In genomic region chr1:34304227-34304626, GRCm38 (mm10) we compare ENCODE assay signal across 12 mouse cellular contexts.
"Had no signal": no experiment of that assay in that cellular context is flagged by ENCODE, and none has a peak within 500 bp of the region (broad histone marks: within the 10 kb centered on the region; RNA-seq: fewer than 3 reads in every experiment).

No protein-coding gene starts in this region.

- H3K4me3 ChIP-seq: kidney, embryonic 15.5 days; left cerebral cortex, adult 2 months; liver, embryonic 13.5 days; lung, embryonic 15.5 days; midbrain, embryonic 12.5 days; stomach, embryonic 15.5 days had no signal

- H3K9ac ChIP-seq: kidney, embryonic 15.5 days; liver, embryonic 13.5 days; liver, postnatal 0 days; lung, embryonic 15.5 days; midbrain, embryonic 12.5 days; stomach, embryonic 15.5 days had no signal

- DNase-seq: kidney, postnatal 14 days; liver; liver, embryonic 13.5 days; liver, postnatal 0 days; lung, postnatal 14 days; right cerebral cortex, postnatal 14 days; thymus, postnatal 36 days had no signal

- H3K9me3 ChIP-seq: kidney, embryonic 15.5 days; liver, embryonic 13.5 days; lung, embryonic 15.5 days; midbrain, embryonic 12.5 days; stomach, embryonic 15.5 days had no signal

- ATAC-seq: liver, postnatal 0 days had no signal

- H3K4me2 ChIP-seq: kidney, embryonic 15.5 days; liver, embryonic 13.5 days; lung, embryonic 15.5 days; midbrain, embryonic 12.5 days; stomach, embryonic 15.5 days had no signal

- H3K27ac ChIP-seq: kidney, embryonic 15.5 days; left cerebral cortex, adult 2 months; liver, embryonic 13.5 days; lung, embryonic 15.5 days; midbrain, embryonic 12.5 days; stomach, embryonic 15.5 days had no signal

- H3K4me1 ChIP-seq: kidney, embryonic 15.5 days; stomach, embryonic 15.5 days had no signal

- H3K27me3 ChIP-seq: kidney, embryonic 15.5 days; liver, embryonic 13.5 days; lung, embryonic 15.5 days; midbrain, embryonic 12.5 days; stomach, embryonic 15.5 days had no signal
